Mouse (Mus musculus) myocyte (in vitro differentiated cells): Measurements from ENCODE around the gene Syn3. TPM values are rescaled to one million over a fixed set of nuclear protein-coding genes. Genes with fewer than 3 reads are reported as not detected.

Source experiments
- H3K27me3 ChIP-seq: one replicate; pipeline ENCODE4 v1.6.1; 2011; ENCODE audit not compliant: control insufficient read depth, insufficient read depth, insufficient read length
- H3K36me3 ChIP-seq: one replicate; pipeline ENCODE4 v1.6.1; 2011; ENCODE audit not compliant: control insufficient read depth, insufficient read depth
- H3K4me2 ChIP-seq: one replicate; pipeline ENCODE4 v1.6.1; 2011; ENCODE audit warnings: low read depth, control low read depth
- H3K4me3 ChIP-seq: one replicate; pipeline ENCODE4 v1.5.1; 2011; ENCODE audit warnings: mild to moderate bottlenecking, control low read depth, moderate library complexity
- H3K79me2 ChIP-seq: one replicate; pipeline ENCODE4 v1.6.1; 2011; ENCODE audit not compliant: control insufficient read depth, insufficient read depth
- H3ac ChIP-seq: one replicate; pipeline ENCODE4 v1.6.1; 2011; ENCODE audit not compliant: control insufficient read depth, insufficient read length
- CEBPB ChIP-seq: IDR thresholded peaks from 2 replicates; pipeline ENCODE4 v1.6.1; 2011; ENCODE audit warnings: mild to moderate bottlenecking, moderate library complexity; ENCODE audit not compliant: poor library complexity, insufficient read depth, severe bottlenecking
- E2F4 ChIP-seq: IDR thresholded peaks from one replicate; pipeline ENCODE4 v1.6.1; 2011; ENCODE audit warnings: mild to moderate bottlenecking, control low read depth, moderate library complexity; ENCODE audit not compliant: insufficient read depth
- MAX ChIP-seq: IDR thresholded peaks from one replicate; pipeline ENCODE4 v1.6.1; 2011; ENCODE audit warnings: low read depth, mild to moderate bottlenecking, control low read depth
- MYOD1 ChIP-seq, 3 experiments: IDR thresholded peaks; one replicate each; pipeline ENCODE4 v1.6.1; 2011; ENCODE audit warnings: control low read depth in 2 of 3, low read depth in 2 of 3, mild to moderate bottlenecking in 2 of 3, moderate library complexity in 1 of 3; ENCODE audit not compliant: insufficient read length in 2 of 3, control insufficient read depth in 1 of 3
- MYOG ChIP-seq, 3 experiments: IDR thresholded peaks; one replicate each; pipeline ENCODE4 v1.6.1; 2011; ENCODE audit warnings: control low read depth in 2 of 3, low read depth in 2 of 3, mild to moderate bottlenecking in 2 of 3; ENCODE audit not compliant: insufficient read length in 2 of 3, control insufficient read depth in 1 of 3, insufficient read depth in 1 of 3
- POLR2A ChIP-seq: IDR thresholded peaks from one replicate; pipeline ENCODE4 v1.6.1; 2011; ENCODE audit warnings: low read depth, mild to moderate bottlenecking, control low read depth, moderate library complexity; ENCODE audit not compliant: insufficient read length
- POLR2AphosphoS2 ChIP-seq: IDR thresholded peaks from one replicate; pipeline ENCODE4 v1.6.1; 2011; ENCODE audit warnings: low read depth, control low read depth; ENCODE audit not compliant: insufficient read length
- REST ChIP-seq: IDR thresholded peaks from one replicate; pipeline ENCODE4 v1.6.1; 2011; ENCODE audit warnings: mild to moderate bottlenecking, control low read depth, moderate library complexity; ENCODE audit not compliant: insufficient read depth, insufficient read length
- SRF ChIP-seq: IDR thresholded peaks from one replicate; pipeline ENCODE4 v1.6.1; 2011; ENCODE audit warnings: low read depth; ENCODE audit not compliant: control insufficient read depth, insufficient read length
- TCF12 ChIP-seq: IDR thresholded peaks from one replicate; pipeline ENCODE4 v1.6.1; 2011; ENCODE audit warnings: mild to moderate bottlenecking, control low read depth; ENCODE audit not compliant: poor library complexity, insufficient read depth, severe bottlenecking
- TCF3 ChIP-seq: IDR thresholded peaks from one replicate; pipeline ENCODE4 v1.6.1; 2011; ENCODE audit warnings: low read depth, control low read depth; ENCODE audit not compliant: insufficient read length
- USF1 ChIP-seq: IDR thresholded peaks from one replicate; pipeline ENCODE4 v1.6.1; 2011; ENCODE audit warnings: low read depth, mild to moderate bottlenecking, control low read depth, moderate library complexity
- polyA plus RNA-seq: library from polyadenylated mRNA; unstranded; fragments of >200 nt; fragmentation: generic; extraction: Trizol; gene quantifications from one replicate; pipeline ENCODE4 v1.2.1, GENCODE M21; 2012; ENCODE audit warnings: missing spikeins

Gene Syn3
- polyA plus RNA-seq, 1 experiment: 0.08 TPM

- H3K36me3 ChIP-seq: no peaks in the 10 kb centered on the region
- H3K4me3 ChIP-seq: no peak overlapping the region
- no peaks in the 10 kb centered on the region for H3K79me2 ChIP-seq
- H3K4me2 ChIP-seq: no peak overlapping the region
- no peak for TF ChIP-seq TCF3
- H3ac ChIP-seq: no peak overlapping the region
- H3K27me3 ChIP-seq: no peaks in the 10 kb centered on the region
Measured at GRCm38 (mm10) chr10:86212062-86212461, 286.6 kb downstream of the Syn3 start.

- no peak for TF ChIP-seq TCF3
- TF ChIP-seq MAX: no peak
- no peak for TF ChIP-seq MYOG (IDR thresholded peaks at IDR 0.05; ENCODE audit: control insufficient read depth in 1 of 3, insufficient read depth in 1 of 3, insufficient read length in 2 of 3, low read depth in 2 of 3)
- TF ChIP-seq POLR2A: no peak
- TF ChIP-seq CEBPB: no peak
- no peak for TF ChIP-seq MYOD1 (IDR thresholded peaks at IDR 0.05; ENCODE audit: control insufficient read depth in 1 of 3, insufficient read length in 2 of 3, low read depth in 2 of 3)
- no peak for TF ChIP-seq REST
- no peak for TF ChIP-seq USF1
- TF ChIP-seq POLR2AphosphoS2: no peak
- no peak for TF ChIP-seq E2F4
- TF ChIP-seq TCF12: no peak
- no peak for TF ChIP-seq SRF
- Histone ChIP-seq H3K36me3 (no peaks in the 10 kb centered on the region), H3K27me3 (no peaks in the 10 kb centered on the region), H3K4me3 (no peak overlapping the region), H3ac (no peak overlapping the region), H3K4me2 (no peak overlapping the region), H3K79me2 (no peaks in the 10 kb centered on the region)
Measured at GRCm38 (mm10) chr10:86203915-86204314, 294.8 kb downstream of the Syn3 start.

- no peaks in the 10 kb centered on the region for H3K79me2 ChIP-seq
- H3ac ChIP-seq: no peak overlapping the region
- TF ChIP-seq MYOD1 (IDR thresholded peaks at IDR 0.05; ENCODE audit: control insufficient read depth in 1 of 3, insufficient read length in 2 of 3, low read depth in 2 of 3) (no peak), REST (no peak), CEBPB (no peak), TCF3 (no peak), TCF12 (no peak), SRF (no peak), POLR2AphosphoS2 (no peak), POLR2A (no peak)
- no peak overlapping the region for H3K4me3 ChIP-seq
- no peak overlapping the region for H3K4me2 ChIP-seq
- no peaks in the 10 kb centered on the region for H3K36me3 ChIP-seq
- H3K27me3 ChIP-seq: no peaks in the 10 kb centered on the region
Measured at GRCm38 (mm10) chr10:86203175-86203574, 295.5 kb downstream of the Syn3 start.

- H3K4me2 ChIP-seq: no peak overlapping the region
- H3K79me2 ChIP-seq: no peaks in the 10 kb centered on the region
- no peaks in the 10 kb centered on the region for H3K27me3 ChIP-seq
- no peaks in the 10 kb centered on the region for H3K36me3 ChIP-seq
- no peak overlapping the region for H3K4me3 ChIP-seq
- no peak overlapping the region for H3ac ChIP-seq
- TF ChIP-seq POLR2AphosphoS2 (no peak), REST (no peak), POLR2A (no peak), MYOD1 (IDR thresholded peaks at IDR 0.05; ENCODE audit: control insufficient read depth in 1 of 3, insufficient read length in 2 of 3, low read depth in 2 of 3) (no peak), MYOG (IDR thresholded peaks at IDR 0.05; ENCODE audit: control insufficient read depth in 1 of 3, insufficient read depth in 1 of 3, insufficient read length in 2 of 3, low read depth in 2 of 3) (no peak), CEBPB (no peak), MAX (no peak), SRF (no peak), USF1 (no peak), TCF3 (no peak), TCF12 (no peak), E2F4 (no peak)
Measured at GRCm38 (mm10) chr10:86201826-86202225, 296.9 kb downstream of the Syn3 start.

- Histone ChIP-seq H3K4me2 (peak overlapping the region; percentile 32), H3K4me3 (no peak overlapping the region), H3K79me2 (no peaks in the 10 kb centered on the region), H3K27me3 (no peaks in the 10 kb centered on the region), H3ac (no peak overlapping the region), H3K36me3 (no peaks in the 10 kb centered on the region)
- TF ChIP-seq MYOG (IDR thresholded peaks at IDR 0.05; ENCODE audit: control insufficient read depth in 1 of 3, insufficient read depth in 1 of 3, insufficient read length in 2 of 3, low read depth in 2 of 3) (no peak), MYOD1 (IDR thresholded peaks at IDR 0.05; ENCODE audit: control insufficient read depth in 1 of 3, insufficient read length in 2 of 3, low read depth in 2 of 3) (peak; percentile 28 to 57 (median 55))
Measured at GRCm38 (mm10) chr10:86201006-86201405, 297.7 kb downstream of the Syn3 start.
